Mouse (Mus musculus) megakaryocyte, adult 5-6 weeks (primary cell): ENCODE results near the gene Igf1r. TPM values are rescaled to one million over a fixed set of nuclear protein-coding genes. Genes with fewer than 3 reads are reported as not detected.
A peak's percentile ranks its signal among the peaks of the same experiment; 100 is the strongest.

Source experiments
- ATAC-seq: 2 replicates; pipeline ENCODE4 v1.8.0; 2016; ENCODE audit warnings: mild to moderate bottlenecking, inconsistent platforms; ENCODE audit not compliant: poor library complexity, severe bottlenecking
- total RNA-seq, 2 experiments: library from RNA; stranded (forward) in 1 of 2; stranded (reverse) in 1 of 2; fragments of 153-499, 151-499 nt in 1 of 2; fragments of 221-1000, 200-1000 nt in 1 of 2; gene quantifications; 2 replicates each; pipeline versions ENCODE4 v1.2.3 to v1.2.4; 2015 to 2017

The Igf1r gene
- total RNA-seq, 2 experiments from 2014 or later: 12.9 to 18.2 TPM

- peak; percentile 88 for ATAC-seq
Observed at GRCm38 (mm10) chr7:68001269-68001668, 48.6 kb downstream of the Igf1r start.

- ATAC-seq: no peak
Observed at GRCm38 (mm10) chr7:68006074-68006473, 53.4 kb downstream of the Igf1r start.

DNA sequence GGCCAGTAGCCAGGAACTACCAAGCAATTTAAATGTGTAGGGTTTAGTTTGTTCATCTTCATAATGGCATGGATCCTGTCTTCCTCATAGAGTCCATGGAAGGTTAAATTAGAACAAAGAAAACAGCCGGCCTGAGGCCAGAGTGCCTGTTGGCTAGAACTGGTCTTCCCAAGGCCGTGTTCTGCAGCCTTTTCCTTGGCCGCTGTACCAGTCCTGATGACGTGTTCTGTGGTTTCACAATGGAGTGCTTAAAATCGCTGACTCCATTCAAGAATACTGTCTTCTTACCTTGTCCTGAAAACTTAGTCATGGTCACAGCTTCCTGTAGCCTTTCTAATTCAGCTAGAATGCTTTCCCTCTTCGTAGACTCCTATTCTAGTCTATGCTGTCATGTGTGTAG lies 53.9 kb downstream of the Igf1r start:
- no peak for ATAC-seq

DNA sequence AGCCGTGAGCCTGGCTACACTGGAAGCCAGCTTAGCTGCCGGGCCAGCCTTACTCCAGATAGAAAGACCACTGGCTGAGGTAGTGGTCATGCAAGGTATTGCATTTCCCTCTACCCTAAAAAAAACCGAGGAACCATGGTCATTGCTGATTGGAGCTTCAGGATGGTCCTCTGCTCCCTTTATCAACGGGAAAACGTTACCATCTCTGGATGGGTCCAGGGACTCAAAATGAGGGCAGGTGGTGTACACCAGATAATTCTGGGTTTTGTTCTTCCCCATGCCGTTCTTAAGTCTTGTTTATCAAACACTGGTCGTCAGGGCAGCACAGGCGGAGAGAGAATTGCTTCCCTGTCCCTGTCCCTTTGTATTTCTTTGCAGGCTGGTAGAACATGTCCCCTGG lies 57.0 kb downstream of the Igf1r start:
- no peak for ATAC-seq

DNA sequence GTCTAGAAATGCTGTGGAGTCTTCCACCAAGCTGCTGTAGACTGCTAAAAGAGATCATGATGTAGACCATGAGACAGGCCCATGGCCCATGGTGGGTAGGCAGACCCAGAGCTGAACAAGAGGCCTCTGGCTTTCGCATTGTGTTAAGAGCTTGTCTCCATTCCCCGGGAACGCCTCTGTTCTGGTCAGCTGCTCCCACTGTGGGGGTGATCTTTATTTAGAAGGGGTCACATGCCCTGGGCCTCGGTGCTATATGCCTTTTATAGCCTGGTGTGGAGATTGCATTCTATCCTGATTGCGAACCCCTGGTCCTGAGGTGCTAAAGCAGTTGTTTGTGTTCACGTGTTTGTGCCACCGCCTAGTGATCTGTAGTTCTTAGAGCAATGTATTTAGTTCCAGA lies 57.5 kb downstream of the Igf1r start:
- ATAC-seq: no peak

- ATAC-seq: no peak
Observed at GRCm38 (mm10) chr7:68010802-68011201, 58.2 kb downstream of the Igf1r start.

- ATAC-seq: no peak
Observed at GRCm38 (mm10) chr7:68011385-68012122, 58.9 kb downstream of the Igf1r start.

GRCm38 (mm10) chr7:68012123-68012474 lies 59.5 kb downstream of the Igf1r start:
- ATAC-seq: no peak

GRCm38 (mm10) chr7:68014495-68014894 lies 61.9 kb downstream of the Igf1r start:
- no peak for ATAC-seq

DNA sequence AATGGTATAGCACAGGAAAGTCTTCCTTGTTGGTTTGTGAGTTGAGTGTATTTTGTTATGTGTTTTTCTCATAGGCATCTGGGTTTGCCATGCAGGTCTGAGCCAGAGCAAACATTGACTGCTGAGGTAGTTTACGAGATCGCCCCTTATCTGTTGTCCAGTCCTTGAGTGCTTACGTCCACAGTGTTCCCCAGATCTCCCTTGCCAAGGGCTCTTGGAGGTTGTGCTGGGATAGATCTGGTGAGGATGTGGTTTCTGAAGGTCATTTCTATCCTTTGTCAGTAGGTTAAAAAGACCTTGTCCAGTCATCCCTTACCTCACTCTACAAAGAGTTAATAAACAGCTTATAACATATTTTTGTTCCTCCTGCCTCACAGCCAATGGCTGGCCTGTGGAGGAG lies 62.8 kb downstream of the Igf1r start:
- no peak for ATAC-seq

GRCm38 (mm10) chr7:68018038-68018437 lies 65.4 kb downstream of the Igf1r start:
- ATAC-seq: no peak

DNA sequence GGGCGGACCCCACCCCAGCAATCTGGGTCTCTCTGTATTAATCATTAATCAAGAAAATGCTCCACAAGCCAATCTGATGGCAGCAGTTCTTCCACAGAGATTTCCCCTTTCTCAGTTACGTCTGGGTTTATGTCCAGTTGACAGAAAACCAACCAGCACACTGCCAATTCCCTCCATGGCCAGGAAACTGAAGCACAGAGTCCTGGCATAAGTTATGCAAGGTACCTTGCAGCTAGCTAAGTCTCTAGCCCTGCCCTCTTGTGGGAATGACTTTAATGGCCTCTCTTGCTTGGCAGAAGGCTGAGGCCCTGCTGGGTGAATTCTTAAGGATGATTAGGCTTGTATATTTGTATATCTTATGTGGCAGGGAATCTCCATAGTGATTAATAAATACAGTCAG lies 67.9 kb downstream of the Igf1r start:
- no peak for ATAC-seq

DNA sequence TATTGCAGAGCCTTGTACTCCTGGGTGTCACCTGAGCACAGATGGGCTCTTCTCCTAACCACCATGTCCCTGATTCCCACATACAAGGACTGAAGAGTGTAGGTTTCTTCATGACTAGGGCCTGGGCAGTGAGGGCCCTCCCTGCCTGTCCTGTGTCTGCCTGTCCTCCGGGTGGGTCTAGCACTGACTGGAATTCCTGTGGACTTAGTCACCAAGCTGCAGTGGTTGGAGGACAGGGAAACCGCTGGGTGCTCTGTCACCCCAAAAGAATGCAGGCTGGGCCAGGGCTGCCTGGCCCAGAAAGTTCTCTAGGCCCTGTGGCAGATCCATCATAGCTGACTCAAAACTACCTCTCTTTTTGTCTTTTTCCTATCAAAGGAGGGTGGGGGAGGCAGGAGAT lies 69.1 kb downstream of the Igf1r start:
- no peak for ATAC-seq

GRCm38 (mm10) chr7:68022188-68022587 lies 69.6 kb downstream of the Igf1r start:
- ATAC-seq: no peak

DNA sequence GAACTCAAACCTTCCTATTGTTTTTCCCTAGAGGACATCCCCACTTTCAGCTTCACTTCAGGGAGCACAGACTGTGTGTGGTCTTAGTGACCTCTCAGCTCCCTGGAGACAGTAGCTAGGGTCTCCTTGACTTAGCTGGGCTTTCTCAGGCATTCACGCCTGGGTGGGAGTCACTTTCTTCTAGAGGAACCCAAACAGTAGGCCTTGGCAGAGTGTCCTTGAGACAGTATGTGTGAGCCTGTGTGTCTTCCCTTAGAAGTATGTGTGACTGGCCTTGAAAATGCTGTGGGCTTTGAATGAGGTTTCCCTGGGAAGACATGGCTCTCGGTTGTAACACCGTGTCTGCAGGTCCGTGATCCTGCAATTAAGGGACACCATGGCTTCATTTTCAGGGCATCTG lies 71.3 kb downstream of the Igf1r start:
- no peak for ATAC-seq

GRCm38 (mm10) chr7:68024625-68025024 lies 72.0 kb downstream of the Igf1r start:
- no peak for ATAC-seq

- no peak for ATAC-seq
Observed at GRCm38 (mm10) chr7:68025396-68025795, 72.8 kb downstream of the Igf1r start.

- ATAC-seq: no peak
Observed at GRCm38 (mm10) chr7:68026076-68026475, 73.4 kb downstream of the Igf1r start.

- ATAC-seq: no peak
Observed at GRCm38 (mm10) chr7:68028167-68028566, 75.5 kb downstream of the Igf1r start.

- ATAC-seq: no peak
Observed at GRCm38 (mm10) chr7:68030846-68031245, 78.2 kb downstream of the Igf1r start.

DNA sequence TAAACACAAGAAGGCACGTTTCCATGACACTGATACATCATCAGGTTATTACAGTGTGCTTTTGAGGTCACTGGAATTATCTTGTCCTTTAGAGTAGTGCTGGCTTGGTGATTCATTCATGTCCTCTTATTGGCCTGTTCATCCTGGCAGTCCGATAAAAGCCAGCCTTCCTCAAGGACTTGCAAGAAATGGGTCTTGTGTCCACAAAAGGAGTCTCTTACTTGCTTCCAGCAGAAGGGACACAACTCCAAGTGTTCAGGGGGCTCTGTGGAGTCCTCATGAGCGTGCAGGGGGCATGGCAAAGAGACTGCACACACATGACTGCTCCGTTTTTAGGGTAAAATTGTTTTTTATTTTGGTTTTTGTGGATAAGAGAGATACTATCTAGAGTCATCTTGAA lies 83.9 kb downstream of the Igf1r start:
- no peak for ATAC-seq

DNA sequence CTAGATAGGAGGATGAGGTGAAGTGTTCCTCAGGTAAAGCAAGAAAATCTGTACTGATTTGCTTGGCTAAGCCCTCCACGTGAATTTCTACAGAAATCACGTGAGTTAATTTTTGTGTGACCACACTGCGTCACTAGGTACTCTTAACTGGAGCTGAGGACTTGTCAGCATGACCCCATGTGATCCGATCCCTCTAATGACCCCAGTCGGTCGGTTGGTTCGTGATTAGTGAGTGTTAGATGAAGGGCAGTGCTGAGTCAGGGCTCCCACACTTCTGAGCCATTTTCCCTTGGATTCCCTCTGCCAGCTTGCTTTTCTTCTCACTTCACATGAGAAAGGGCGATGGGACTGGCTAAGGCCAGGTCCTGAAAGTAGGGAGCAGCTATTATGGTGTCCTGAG lies 86.2 kb downstream of the Igf1r start:
- no peak for ATAC-seq

- ATAC-seq: no peak
Observed at GRCm38 (mm10) chr7:68039550-68039949, 86.9 kb downstream of the Igf1r start.
